Mouse (Mus musculus): ENCODE data around the gene Nipsnap1. TPM values are rescaled to one million over a fixed set of nuclear protein-coding genes. Genes with fewer than 3 reads are reported as not detected.

Gene Nipsnap1
- polyA plus RNA-seq (2014; fragmentation: Illumina TruSeq; extraction: RNeasy Lipid Tissue Mini Kit (QIAGEN cat#74804); ENCODE audit: low read depth, low replicate concordance), result 1.2 TPM

GRCm38 (mm10) chr11:4873755-4874475 lies at the start of gene Nipsnap1:
Gene Nipsnap1 (plus strand): TSS chr11:4873951.

DNA sequence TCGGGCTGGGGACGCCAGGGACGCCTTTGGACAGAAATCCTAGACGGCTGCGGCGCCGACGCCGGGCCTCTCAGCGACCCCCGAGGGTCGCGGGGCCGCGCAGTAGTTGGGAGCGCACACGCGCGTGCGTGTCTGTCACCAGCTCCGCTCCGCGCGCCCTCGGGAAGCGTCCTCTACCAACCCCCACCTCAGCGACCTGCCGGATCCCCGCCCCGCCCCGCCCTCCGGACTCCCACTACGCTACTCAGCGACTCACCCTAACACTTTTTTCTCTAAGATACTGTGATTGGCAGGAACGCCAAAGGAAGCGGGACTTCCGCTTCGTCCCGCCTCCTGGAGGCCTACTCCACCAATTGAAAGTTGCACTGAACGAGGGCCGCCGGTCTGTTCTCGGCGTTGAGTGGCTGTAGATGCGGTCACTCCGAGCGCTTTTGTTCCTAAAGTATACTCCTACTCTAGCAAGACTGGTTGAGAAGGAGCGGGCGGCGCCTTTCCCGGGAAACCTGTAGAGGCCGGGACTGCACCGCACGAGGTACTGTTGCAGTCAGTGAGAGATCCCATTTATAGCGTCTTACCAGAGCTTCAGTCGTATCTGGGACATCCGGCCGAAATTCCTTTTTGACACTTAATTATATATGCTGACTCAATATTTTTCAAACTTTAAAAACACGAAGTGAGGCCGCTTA lies 24.4 kb upstream of the Nipsnap1 start, which contains the start of gene Nf2:
Nf2 (minus strand) TSS at position 279 of the 686 bp plus-strand sequence.

GRCm38 (mm10) chr11:4894848-4895816 lies 21.4 kb downstream of the Nipsnap1 start, which contains the start of gene Thoc5:
Gene Thoc5 (plus strand): TSS chr11:4895320.

Other genes with a start within 250 kb of the Nipsnap1 start
- 15.9 TPM for gene Ascc2, start 236.2 kb upstream of the Nipsnap1 start, polyA plus RNA-seq (2014; fragmentation: Illumina TruSeq; extraction: RNeasy Lipid Tissue Mini Kit (QIAGEN cat#74804); ENCODE audit: low read depth, low replicate concordance)
- 1,829 TPM for gene Uqcr10, start 169.6 kb upstream of the Nipsnap1 start, polyA plus RNA-seq (2014; fragmentation: Illumina TruSeq; extraction: RNeasy Lipid Tissue Mini Kit (QIAGEN cat#74804); ENCODE audit: low read depth, low replicate concordance)
- gene Zmat5, start 169.3 kb upstream of the Nipsnap1 start, polyA plus RNA-seq (2014; fragmentation: Illumina TruSeq; extraction: RNeasy Lipid Tissue Mini Kit (QIAGEN cat#74804); ENCODE audit: low read depth, low replicate concordance), result 34.0 TPM
- not detected for gene Cabp7, start 127.2 kb upstream of the Nipsnap1 start, polyA plus RNA-seq (2014; fragmentation: Illumina TruSeq; extraction: RNeasy Lipid Tissue Mini Kit (QIAGEN cat#74804); ENCODE audit: low read depth, low replicate concordance)
- 83.4 TPM for gene Nf2, start 24.4 kb upstream of the Nipsnap1 start, polyA plus RNA-seq (2014; fragmentation: Illumina TruSeq; extraction: RNeasy Lipid Tissue Mini Kit (QIAGEN cat#74804); ENCODE audit: low read depth, low replicate concordance)
- 19.3 TPM for gene Thoc5, start 21.4 kb downstream of the Nipsnap1 start, polyA plus RNA-seq (2014; fragmentation: Illumina TruSeq; extraction: RNeasy Lipid Tissue Mini Kit (QIAGEN cat#74804); ENCODE audit: low read depth, low replicate concordance)
- gene Nefh, start 74.1 kb downstream of the Nipsnap1 start, polyA plus RNA-seq (2014; fragmentation: Illumina TruSeq; extraction: RNeasy Lipid Tissue Mini Kit (QIAGEN cat#74804); ENCODE audit: low read depth, low replicate concordance), result not detected
- gene Ap1b1, start 112.9 kb downstream of the Nipsnap1 start, polyA plus RNA-seq (2014; fragmentation: Illumina TruSeq; extraction: RNeasy Lipid Tissue Mini Kit (QIAGEN cat#74804); ENCODE audit: low read depth, low replicate concordance), result 41.9 TPM
- 5.3 TPM for gene Rasl10a, start 184.2 kb downstream of the Nipsnap1 start, polyA plus RNA-seq (2014; fragmentation: Illumina TruSeq; extraction: RNeasy Lipid Tissue Mini Kit (QIAGEN cat#74804); ENCODE audit: low read depth, low replicate concordance)
- 21.5 TPM for gene Gas2l1, start 191.4 kb downstream of the Nipsnap1 start, polyA plus RNA-seq (2014; fragmentation: Illumina TruSeq; extraction: RNeasy Lipid Tissue Mini Kit (QIAGEN cat#74804); ENCODE audit: low read depth, low replicate concordance)
- 28.7 TPM for gene Rhbdd3, start 225.0 kb downstream of the Nipsnap1 start, polyA plus RNA-seq (2014; fragmentation: Illumina TruSeq; extraction: RNeasy Lipid Tissue Mini Kit (QIAGEN cat#74804); ENCODE audit: low read depth, low replicate concordance)
- 190 TPM for gene Ewsr1, start 225.3 kb downstream of the Nipsnap1 start, polyA plus RNA-seq (2014; fragmentation: Illumina TruSeq; extraction: RNeasy Lipid Tissue Mini Kit (QIAGEN cat#74804); ENCODE audit: low read depth, low replicate concordance)

All from heart, adult 10 weeks (tissue).